Mouse (Mus musculus) embryonic facial prominence, embryonic 13.5 days (tissue): ENCODE data around the gene Veph1. TPM values are rescaled to one million over a fixed set of nuclear protein-coding genes. Genes with fewer than 3 reads are reported as not detected.

ENCODE experiments used
- ATAC-seq: fragments of 200-750 bp; cut with Nextera tagmentation; 2 replicates; pipeline ENCODE4 v1.8.0; 2017; ENCODE audit warnings: low read depth; ENCODE audit not compliant: insufficient number of reproducible peaks, insufficient read depth, low FRiP score, low TSS enrichment
- H3K27ac ChIP-seq: fragments of 300-500 bp; sonication (generic); 2 replicates; pipeline ENCODE4 v1.5.1; 2015; ENCODE audit warnings: moderate library complexity, mild to moderate bottlenecking, inconsistent platforms
- H3K27me3 ChIP-seq: fragments of 300-500 bp; sonication (generic); 2 replicates; pipeline ENCODE4 v1.6.1; 2015; ENCODE audit warnings: mild to moderate bottlenecking, inconsistent platforms
- H3K36me3 ChIP-seq: fragments of 300-500 bp; sonication (generic); 2 replicates; pipeline ENCODE4 v1.6.1; 2015; ENCODE audit warnings: mild to moderate bottlenecking, inconsistent platforms
- H3K4me1 ChIP-seq: fragments of 300-500 bp; sonication (generic); 2 replicates; pipeline ENCODE4 v1.6.1; 2015; ENCODE audit warnings: inconsistent platforms
- H3K4me2 ChIP-seq: fragments of 300-500 bp; sonication (generic); 2 replicates; pipeline ENCODE4 v1.6.1; 2015; ENCODE audit warnings: moderate library complexity, mild to moderate bottlenecking, inconsistent platforms
- H3K4me3 ChIP-seq: fragments of 300-500 bp; sonication (generic); 2 replicates; pipeline ENCODE4 v1.5.1; 2015; ENCODE audit warnings: mild to moderate bottlenecking, inconsistent platforms
- H3K9ac ChIP-seq: fragments of 300-500 bp; sonication (generic); 2 replicates; pipeline ENCODE4 v1.6.1; 2015; ENCODE audit warnings: mild to moderate bottlenecking, inconsistent platforms
- H3K9me3 ChIP-seq: fragments of 300-500 bp; sonication (generic); 2 replicates; pipeline ENCODE4 v1.6.1; 2016; ENCODE audit warnings: inconsistent platforms
- WGBS: fragments of 180-500 bp; shearing (Covaris S2); methylation state at CpG from one replicate; pipeline ENCODE4 v1.1.7; 2015; ENCODE audit warnings: mixed read lengths; 5-methylcytosine and 5-hydroxymethylcytosine counted together
- polyA plus RNA-seq: library from polyadenylated mRNA; unstranded; fragments of >200 nt; fragmentation: Nextera tagmentation; extraction: Ambion mirVana; gene quantifications from 2 replicates; pipeline ENCODE4 v1.2.1, GENCODE M21; 2015

The Veph1 gene
- polyA plus RNA-seq, 1 experiment from 2014 or later = 2.8 TPM

GRCm38 (mm10) chr3:66087608-66088007 is 209.0 kb downstream of the Veph1 start:
- Histone ChIP-seq H3K4me2 (no peak overlapping the region), H3K4me3 (no peak overlapping the region), H3K9ac (no peak overlapping the region), H3K36me3 (no peaks in the 10 kb centered on the region), H3K4me1 (peaks cover 4% of the 10 kb centered on the region), H3K27me3 (no peaks in the 10 kb centered on the region), H3K27ac (no peak overlapping the region), H3K9me3 (no peaks in the 10 kb centered on the region)
- 59% methylated on average over 7 of the region's 7 CpGs for whole genome bisulfite sequencing
- no peak for ATAC-seq

DNA sequence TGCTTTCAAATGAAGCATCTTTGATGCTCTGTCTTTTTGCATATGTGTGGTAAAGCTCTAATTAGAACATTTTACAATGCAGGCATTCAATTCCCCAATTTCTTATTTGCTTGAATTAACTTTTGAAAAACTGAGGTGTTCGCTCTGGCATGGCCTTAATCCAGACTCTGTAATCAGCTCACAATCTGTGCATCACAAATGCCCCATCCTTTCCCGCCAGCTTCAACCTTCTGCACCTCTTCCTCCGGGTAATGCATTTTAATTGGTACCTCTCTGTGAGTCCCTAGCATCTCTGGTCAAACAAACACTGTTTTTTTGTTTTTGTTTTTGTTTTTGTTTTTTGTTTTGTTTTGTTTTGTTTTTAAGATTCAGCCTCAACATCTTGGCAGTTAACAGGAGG is 212.8 kb downstream of the Veph1 start:
- no peaks in the 10 kb centered on the region for H3K9me3 ChIP-seq
- peaks cover 13% of the 10 kb centered on the region for H3K4me1 ChIP-seq
- H3K4me3 ChIP-seq = no peak overlapping the region
- no peak overlapping the region for H3K9ac ChIP-seq
- no peaks in the 10 kb centered on the region for H3K36me3 ChIP-seq
- ATAC-seq = no peak
- no peak overlapping the region for H3K4me2 ChIP-seq
- no peak overlapping the region for H3K27ac ChIP-seq
- 88% methylated on average over 3 of the region's 3 CpGs for WGBS
- H3K27me3 ChIP-seq = no peaks in the 10 kb centered on the region

- Histone ChIP-seq H3K4me1 (peaks cover 13% of the 10 kb centered on the region), H3K27me3 (no peaks in the 10 kb centered on the region), H3K9ac (no peak overlapping the region), H3K9me3 (no peaks in the 10 kb centered on the region), H3K4me3 (no peak overlapping the region), H3K4me2 (no peak overlapping the region), H3K27ac (no peak overlapping the region), H3K36me3 (no peaks in the 10 kb centered on the region)
- no peak for ATAC-seq
- 58% methylated on average over 5 of the region's 5 CpGs for WGBS
These were observed 213.2 kb downstream of the Veph1 start for GRCm38 (mm10) chr3:66083407-66083806.

- no peak for ATAC-seq
- H3K4me3 ChIP-seq = no peak overlapping the region
- 70% methylated on average over 4 of the region's 4 CpGs for WGBS
These were observed 213.7 kb downstream of the Veph1 start for GRCm38 (mm10) chr3:66082975-66083374.

GRCm38 (mm10) chr3:66081363-66081736 is 215.3 kb downstream of the Veph1 start:
- ATAC-seq = no peak
- Histone ChIP-seq H3K27me3 (no peaks in the 10 kb centered on the region), H3K4me1 (peaks cover 10% of the 10 kb centered on the region), H3K9ac (no peak overlapping the region), H3K4me2 (no peak overlapping the region), H3K27ac (no peak overlapping the region), H3K4me3 (no peak overlapping the region), H3K9me3 (no peaks in the 10 kb centered on the region), H3K36me3 (no peaks in the 10 kb centered on the region)
- 45% methylated on average over 3 of the region's 3 CpGs for WGBS

More at GRCm38 (mm10) chr3:66082975-66083374, 213.7 kb downstream of the Veph1 start:
- no peak overlapping the region for H3K27ac ChIP-seq
- H3K9ac ChIP-seq = no peak overlapping the region
- peaks cover 13% of the 10 kb centered on the region for H3K4me1 ChIP-seq
- H3K9me3 ChIP-seq = no peaks in the 10 kb centered on the region
- H3K36me3 ChIP-seq = no peaks in the 10 kb centered on the region
- no peak overlapping the region for H3K4me2 ChIP-seq
- H3K27me3 ChIP-seq = no peaks in the 10 kb centered on the region

GRCm38 (mm10) chr3:66080631-66081362 is 215.8 kb downstream of the Veph1 start:
- Histone ChIP-seq H3K4me1 (peaks cover 10% of the 10 kb centered on the region), H3K36me3 (no peaks in the 10 kb centered on the region), H3K27me3 (no peaks in the 10 kb centered on the region), H3K9me3 (no peaks in the 10 kb centered on the region), H3K9ac (no peak overlapping the region), H3K4me2 (no peak overlapping the region), H3K27ac (peak overlapping the region; percentile 69), H3K4me3 (no peak overlapping the region)
- 47% methylated on average over 4 of the region's 4 CpGs for WGBS
- no peak for ATAC-seq

DNA sequence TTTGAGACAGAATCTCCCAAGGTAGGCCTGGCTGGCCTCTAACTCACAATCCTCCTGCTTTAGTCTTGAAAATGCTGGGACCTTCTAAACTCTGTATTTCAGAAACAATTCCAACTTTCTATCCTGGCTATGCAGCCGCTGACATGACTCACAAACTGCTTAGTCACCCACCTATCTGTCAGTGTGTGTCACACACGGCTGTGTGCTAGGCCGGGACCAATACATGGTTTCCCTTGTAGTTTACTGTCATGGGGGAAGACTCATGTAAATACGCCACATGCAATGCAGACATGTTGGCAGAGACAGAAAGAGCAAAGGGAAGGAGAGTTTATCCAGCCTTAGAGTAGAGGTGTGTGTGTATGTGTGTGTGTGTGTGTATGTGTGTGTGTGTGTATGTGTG is 216.8 kb downstream of the Veph1 start:
- 81% methylated on average over 4 of the region's 4 CpGs for WGBS
- H3K4me3 ChIP-seq = no peak overlapping the region

DNA sequence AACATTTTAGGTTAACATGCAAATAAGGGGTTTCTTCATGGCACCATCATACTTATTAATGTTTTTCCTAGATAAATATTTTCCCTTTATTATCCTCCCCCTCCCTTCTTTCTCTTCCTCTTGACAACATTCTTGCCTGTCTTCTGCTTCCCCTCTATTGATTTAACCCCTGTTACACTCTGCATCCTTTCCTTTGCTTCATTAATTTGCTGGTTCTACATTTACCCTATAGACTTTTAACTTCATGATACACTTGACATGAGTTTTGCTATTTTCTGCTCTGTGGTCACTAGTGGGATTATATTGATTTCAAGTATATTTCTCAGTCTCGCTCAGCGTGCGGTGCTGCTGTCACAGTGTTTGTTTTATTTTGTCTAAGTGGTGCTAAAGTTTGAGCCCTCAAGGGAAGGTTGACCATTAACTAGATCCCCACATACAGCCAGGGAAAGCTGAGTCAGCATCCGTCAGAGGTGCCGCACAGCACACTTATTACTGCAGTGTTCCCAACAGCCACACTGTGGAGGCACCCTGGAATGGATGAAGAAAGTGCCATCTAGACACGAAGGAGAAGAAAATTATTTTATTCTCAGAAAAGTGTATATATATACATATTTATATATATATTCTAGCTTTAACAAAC is 217.6 kb downstream of the Veph1 start:
- H3K4me3 ChIP-seq = no peak overlapping the region
- H3K9me3 ChIP-seq = no peaks in the 10 kb centered on the region
- WGBS = 78% methylated on average over 6 of the region's 6 CpGs
- no peaks in the 10 kb centered on the region for H3K27me3 ChIP-seq
- H3K4me2 ChIP-seq = no peak overlapping the region
- H3K9ac ChIP-seq = no peak overlapping the region
- no peaks in the 10 kb centered on the region for H3K36me3 ChIP-seq
- peaks cover 10% of the 10 kb centered on the region for H3K4me1 ChIP-seq
- H3K27ac ChIP-seq = no peak overlapping the region
- ATAC-seq = no peak

More for the DNA sequence above, 216.8 kb downstream of the Veph1 start:
- peaks cover 10% of the 10 kb centered on the region for H3K4me1 ChIP-seq
- H3K27me3 ChIP-seq = no peaks in the 10 kb centered on the region
- ATAC-seq = no peak
- no peaks in the 10 kb centered on the region for H3K9me3 ChIP-seq
- no peak overlapping the region for H3K27ac ChIP-seq
- H3K4me2 ChIP-seq = no peak overlapping the region
- H3K36me3 ChIP-seq = no peaks in the 10 kb centered on the region
- no peak overlapping the region for H3K9ac ChIP-seq

GRCm38 (mm10) chr3:66078026-66078721 is 218.5 kb downstream of the Veph1 start:
- no peaks in the 10 kb centered on the region for H3K9me3 ChIP-seq
- H3K4me3 ChIP-seq = no peak overlapping the region
- 83% methylated on average over 23 of the region's 23 CpGs for WGBS
- peaks cover 10% of the 10 kb centered on the region for H3K4me1 ChIP-seq
- no peak overlapping the region for H3K4me2 ChIP-seq
- H3K36me3 ChIP-seq = no peaks in the 10 kb centered on the region
- H3K9ac ChIP-seq = no peak overlapping the region
- no peak for ATAC-seq
- H3K27ac ChIP-seq = no peak overlapping the region
- no peaks in the 10 kb centered on the region for H3K27me3 ChIP-seq

- H3K4me2 ChIP-seq = no peak overlapping the region
- no peaks in the 10 kb centered on the region for H3K27me3 ChIP-seq
- H3K27ac ChIP-seq = no peak overlapping the region
- H3K4me3 ChIP-seq = no peak overlapping the region
- no peak overlapping the region for H3K9ac ChIP-seq
- H3K9me3 ChIP-seq = no peaks in the 10 kb centered on the region
- 96% methylated on average over 1 of the region's 1 CpGs for WGBS
- no peak for ATAC-seq
- no peaks in the 10 kb centered on the region for H3K4me1 ChIP-seq
- H3K36me3 ChIP-seq = no peaks in the 10 kb centered on the region
These were observed 226.4 kb downstream of the Veph1 start for GRCm38 (mm10) chr3:66070274-66070673.

GRCm38 (mm10) chr3:66063881-66064280 is 232.8 kb downstream of the Veph1 start:
- Histone ChIP-seq H3K9ac (no peak overlapping the region), H3K36me3 (no peaks in the 10 kb centered on the region), H3K4me2 (no peak overlapping the region), H3K4me1 (no peaks in the 10 kb centered on the region), H3K27ac (no peak overlapping the region), H3K9me3 (no peaks in the 10 kb centered on the region), H3K4me3 (no peak overlapping the region), H3K27me3 (no peaks in the 10 kb centered on the region)
- WGBS = 41% methylated on average over 6 of the region's 6 CpGs
- no peak for ATAC-seq

DNA sequence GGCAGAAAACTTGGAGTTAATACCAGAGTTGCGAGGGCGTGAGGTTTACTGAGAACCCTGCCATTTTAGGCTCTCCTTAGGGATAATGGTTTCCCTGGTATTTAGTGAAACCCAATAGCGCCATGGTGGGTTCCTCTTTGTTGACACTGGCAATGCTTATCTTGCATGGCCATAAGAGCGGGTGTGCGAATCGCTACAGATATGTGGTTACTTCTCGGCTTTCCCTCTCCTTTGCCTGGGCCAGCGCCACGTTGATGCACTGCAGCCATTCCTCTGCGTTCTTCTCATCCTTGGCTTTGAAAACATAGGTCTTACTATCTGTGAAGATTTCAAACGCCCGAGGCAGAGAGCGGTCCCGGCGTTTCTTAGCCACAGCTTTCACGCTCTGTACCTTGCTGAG is 239.7 kb downstream of the Veph1 start:
- 94% methylated on average over 16 of the region's 16 CpGs for WGBS

More for the DNA sequence above, 239.7 kb downstream of the Veph1 start:
- no peak for ATAC-seq
- Histone ChIP-seq H3K36me3 (no peaks in the 10 kb centered on the region), H3K9me3 (no peaks in the 10 kb centered on the region), H3K27me3 (no peaks in the 10 kb centered on the region), H3K4me1 (peaks cover 3% of the 10 kb centered on the region), H3K4me3 (no peak overlapping the region), H3K9ac (no peak overlapping the region), H3K4me2 (no peak overlapping the region), H3K27ac (no peak overlapping the region)
